Mouse (Mus musculus): ENCODE measurements around the gene Ccdc88b. TPM values are rescaled to one million over a fixed set of nuclear protein-coding genes. Genes with fewer than 3 reads are reported as not detected.

Ccdc88b gene
- polyA plus RNA-seq, 1 experiment = 1.7 TPM

DNA sequence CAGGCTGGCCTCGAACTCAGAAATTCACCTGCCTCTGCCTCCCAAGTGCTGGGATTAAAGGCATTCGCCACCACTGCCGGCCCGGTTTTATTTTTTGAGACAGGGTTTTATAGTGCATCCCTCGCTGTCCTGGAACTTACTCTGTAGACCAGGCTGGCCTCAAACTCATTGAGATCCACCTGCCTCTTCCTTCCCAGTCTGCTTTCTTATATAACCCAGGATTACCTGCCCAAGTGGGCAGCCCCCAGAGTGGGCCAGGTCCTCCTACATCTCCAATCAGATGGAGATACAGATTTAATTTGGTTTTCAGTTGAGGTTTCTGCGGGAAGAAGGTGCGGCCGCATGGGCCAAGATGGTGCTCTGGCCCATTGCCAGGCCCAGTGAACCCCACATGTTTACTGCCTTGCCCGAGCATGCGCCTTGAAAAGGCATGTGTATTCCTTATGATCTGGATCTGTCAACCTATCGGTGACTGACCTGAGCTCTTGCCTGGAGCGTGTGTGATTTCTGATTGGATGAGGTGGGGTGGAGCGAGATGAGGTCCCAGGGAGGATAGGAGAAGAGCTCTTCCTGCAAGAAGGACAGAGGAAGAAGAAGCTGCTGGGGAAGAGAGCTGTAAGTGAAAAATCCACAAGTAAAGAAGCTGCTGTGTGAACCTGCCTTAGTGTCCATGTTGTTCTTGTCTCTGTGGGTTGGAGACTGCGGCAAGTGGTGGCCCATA lies 35.9 kb upstream of the Ccdc88b start:
- H3K27ac ChIP-seq (ENCODE audit: insufficient read depth, low read length) = no peak overlapping the region
- 85% methylated on average over 14 of the region's 14 CpGs for WGBS
- TF ChIP-seq CTCF (IDR thresholded peaks at IDR 0.05; ENCODE audit: borderline replicate concordance, insufficient read depth, low read depth, low read length) = no peak
- no peak for TF ChIP-seq POLR2A (IDR thresholded peaks at IDR 0.05; ENCODE audit: borderline replicate concordance, insufficient read depth, low read length)
- no peaks in the 10 kb centered on the region for H3K27me3 ChIP-seq (ENCODE audit: control insufficient read depth, insufficient read depth, low read length)
- no peaks in the 10 kb centered on the region for H3K4me1 ChIP-seq (ENCODE audit: control insufficient read depth, insufficient read depth, low read length)
- H3K4me3 ChIP-seq (replicated peaks; ENCODE audit: insufficient read depth, low read depth, low read length) = no peak overlapping the region
- DNase-seq = no peak

DNA sequence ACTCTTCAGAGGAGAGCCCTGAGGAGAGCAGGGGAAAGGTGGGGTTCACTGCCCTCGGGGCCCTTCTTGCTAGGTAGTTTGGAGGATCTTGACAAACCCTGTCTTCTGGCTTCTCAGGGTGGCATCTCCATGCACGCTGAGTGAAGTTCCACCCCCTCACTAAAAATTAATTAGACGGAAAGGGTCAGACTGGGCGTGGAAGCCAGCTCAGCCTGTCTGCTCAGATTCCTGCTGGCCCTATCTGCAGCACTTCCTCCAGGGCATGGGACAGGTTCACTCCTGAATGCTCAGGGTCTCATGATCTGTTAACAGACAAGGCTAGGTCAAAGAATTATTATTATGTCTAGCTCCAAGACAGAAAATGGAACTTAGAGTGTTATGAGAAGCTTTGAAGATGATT lies 34.5 kb upstream of the Ccdc88b start:
- no peaks in the 10 kb centered on the region for H3K27me3 ChIP-seq (ENCODE audit: control insufficient read depth, insufficient read depth, low read length)
- H3K4me1 ChIP-seq (ENCODE audit: control insufficient read depth, insufficient read depth, low read length) = no peaks in the 10 kb centered on the region
- H3K27ac ChIP-seq (ENCODE audit: insufficient read depth, low read length) = no peak overlapping the region
- no peak overlapping the region for H3K4me3 ChIP-seq (replicated peaks; ENCODE audit: insufficient read depth, low read depth, low read length)
- no peak for DNase-seq
- no peak for TF ChIP-seq CTCF (IDR thresholded peaks at IDR 0.05; ENCODE audit: borderline replicate concordance, insufficient read depth, low read depth, low read length)
- TF ChIP-seq POLR2A (IDR thresholded peaks at IDR 0.05; ENCODE audit: borderline replicate concordance, insufficient read depth, low read length) = no peak
- 49% methylated on average over 4 of the region's 4 CpGs for WGBS

GRCm38 (mm10) chr19:6877965-6878364 lies 20.0 kb upstream of the Ccdc88b start:
- TF ChIP-seq POLR2A (IDR thresholded peaks at IDR 0.05; ENCODE audit: borderline replicate concordance, insufficient read depth, low read length) = no peak
- no peak for TF ChIP-seq CTCF (IDR thresholded peaks at IDR 0.05; ENCODE audit: borderline replicate concordance, insufficient read depth, low read depth, low read length)
- Histone ChIP-seq H3K4me3 (replicated peaks; ENCODE audit: insufficient read depth, low read depth, low read length) (no peak overlapping the region), H3K27ac (ENCODE audit: insufficient read depth, low read length) (no peak overlapping the region), H3K4me1 (ENCODE audit: control insufficient read depth, insufficient read depth, low read length) (no peaks in the 10 kb centered on the region), H3K27me3 (ENCODE audit: control insufficient read depth, insufficient read depth, low read length) (no peaks in the 10 kb centered on the region)
- DNase-seq = no peak
- 81% methylated on average over 4 of the region's 4 CpGs for WGBS

DNA sequence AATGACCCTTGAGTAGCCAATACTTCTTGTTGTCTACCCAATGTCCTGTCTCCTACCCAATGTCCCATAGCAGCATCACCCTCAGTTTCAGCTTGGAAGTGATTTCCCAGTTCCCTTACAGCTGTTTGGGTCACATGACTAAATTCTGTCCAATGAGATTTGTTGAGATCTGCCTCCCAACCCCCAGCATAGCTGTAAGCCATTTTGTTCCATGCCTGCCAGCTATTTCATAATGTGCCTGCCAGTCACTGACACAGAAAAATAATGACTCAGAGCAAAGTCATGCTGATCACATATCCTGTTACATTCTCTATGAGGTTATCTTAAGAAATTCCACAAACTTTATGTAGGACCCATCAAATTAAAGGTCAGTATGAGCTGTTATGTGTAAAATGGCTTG lies 18.8 kb upstream of the Ccdc88b start:
- TF ChIP-seq CTCF (IDR thresholded peaks at IDR 0.05; ENCODE audit: borderline replicate concordance, insufficient read depth, low read depth, low read length) (no peak), POLR2A (IDR thresholded peaks at IDR 0.05; ENCODE audit: borderline replicate concordance, insufficient read depth, low read length) (no peak)
- H3K27ac ChIP-seq (ENCODE audit: insufficient read depth, low read length) = no peak overlapping the region
- H3K27me3 ChIP-seq (ENCODE audit: control insufficient read depth, insufficient read depth, low read length) = no peaks in the 10 kb centered on the region
- no peak overlapping the region for H3K4me3 ChIP-seq (replicated peaks; ENCODE audit: insufficient read depth, low read depth, low read length)
- no peaks in the 10 kb centered on the region for H3K4me1 ChIP-seq (ENCODE audit: control insufficient read depth, insufficient read depth, low read length)
- no peak for DNase-seq

DNA sequence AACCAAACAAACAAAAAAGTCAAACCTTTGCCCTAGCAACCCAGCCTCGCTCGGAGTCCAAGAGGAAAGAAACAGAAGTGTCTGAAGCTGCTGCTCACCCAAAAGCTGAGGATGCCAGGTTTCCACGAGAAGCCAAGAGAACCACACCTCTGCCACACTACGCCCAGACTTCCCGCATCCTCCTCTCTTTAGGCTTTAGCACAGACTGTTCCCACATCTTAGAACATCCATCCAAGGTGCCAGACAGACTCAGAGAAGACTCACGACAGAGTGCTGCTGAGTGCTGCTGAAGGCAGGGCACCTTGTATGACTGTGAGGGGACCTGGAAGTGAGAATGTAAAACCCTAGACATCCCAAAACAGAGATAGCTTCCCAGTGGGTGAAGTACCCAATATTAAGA lies 17.8 kb upstream of the Ccdc88b start:
- DNase-seq = no peak
- H3K4me1 ChIP-seq (ENCODE audit: control insufficient read depth, insufficient read depth, low read length) = no peaks in the 10 kb centered on the region
- 83% methylated on average over 6 of the region's 6 CpGs for WGBS
- H3K27me3 ChIP-seq (ENCODE audit: control insufficient read depth, insufficient read depth, low read length) = no peaks in the 10 kb centered on the region
- H3K4me3 ChIP-seq (replicated peaks; ENCODE audit: insufficient read depth, low read depth, low read length) = no peak overlapping the region
- H3K27ac ChIP-seq (ENCODE audit: insufficient read depth, low read length) = no peak overlapping the region
- no peak for TF ChIP-seq POLR2A (IDR thresholded peaks at IDR 0.05; ENCODE audit: borderline replicate concordance, insufficient read depth, low read length)
- no peak for TF ChIP-seq CTCF (IDR thresholded peaks at IDR 0.05; ENCODE audit: borderline replicate concordance, insufficient read depth, low read depth, low read length)

DNA sequence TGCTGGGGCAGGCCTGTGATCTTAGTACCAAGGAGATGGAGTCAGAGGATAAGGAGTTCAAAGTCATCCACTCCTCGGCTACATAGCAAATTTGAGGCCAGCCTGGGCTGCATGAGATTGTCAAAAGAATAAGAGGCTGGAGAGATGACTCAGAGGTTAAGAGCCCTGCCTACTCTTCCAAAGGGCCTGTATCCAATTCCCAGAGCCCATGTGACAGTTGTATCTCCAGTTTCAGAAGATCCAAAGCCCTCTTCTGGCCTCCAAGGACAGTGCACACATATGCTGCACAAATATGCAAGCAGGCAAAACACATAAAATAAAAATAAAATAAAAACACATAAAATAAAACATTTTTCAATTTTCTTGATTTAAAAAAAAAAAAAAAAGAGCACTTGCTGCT lies 16.2 kb upstream of the Ccdc88b start:
- Histone ChIP-seq H3K27me3 (ENCODE audit: control insufficient read depth, insufficient read depth, low read length) (no peaks in the 10 kb centered on the region), H3K4me3 (replicated peaks; ENCODE audit: insufficient read depth, low read depth, low read length) (no peak overlapping the region), H3K27ac (ENCODE audit: insufficient read depth, low read length) (no peak overlapping the region), H3K4me1 (ENCODE audit: control insufficient read depth, insufficient read depth, low read length) (no peaks in the 10 kb centered on the region)
- no peak for DNase-seq
- TF ChIP-seq POLR2A (IDR thresholded peaks at IDR 0.05; ENCODE audit: borderline replicate concordance, insufficient read depth, low read length) (no peak), CTCF (IDR thresholded peaks at IDR 0.05; ENCODE audit: borderline replicate concordance, insufficient read depth, low read depth, low read length) (no peak)
- 100% methylated on average over 1 of the region's 1 CpGs for WGBS

DNA sequence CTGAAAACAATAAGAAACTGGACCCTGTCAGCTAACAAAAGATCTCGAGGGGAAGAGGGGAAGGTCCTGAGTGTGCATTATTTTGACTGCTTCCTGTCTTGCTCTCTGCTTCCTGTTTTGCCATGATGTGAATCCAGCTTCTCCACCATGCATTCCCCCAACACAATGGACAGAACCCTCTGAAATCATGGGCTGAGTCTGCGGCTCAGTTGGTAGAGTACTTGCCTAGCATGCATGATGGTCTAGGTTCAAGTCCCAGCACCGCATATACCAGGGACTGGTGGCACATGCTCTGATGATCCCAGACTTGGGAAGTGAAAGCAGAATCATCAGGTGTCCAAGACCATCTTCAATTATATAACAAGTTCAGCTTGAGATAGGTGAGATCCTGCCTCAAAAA lies 14.7 kb upstream of the Ccdc88b start:
- TF ChIP-seq CTCF (IDR thresholded peaks at IDR 0.05; ENCODE audit: borderline replicate concordance, insufficient read depth, low read depth, low read length) (no peak), POLR2A (IDR thresholded peaks at IDR 0.05; ENCODE audit: borderline replicate concordance, insufficient read depth, low read length) (no peak)
- 75% methylated on average over 3 of the region's 3 CpGs for WGBS

GRCm38 (mm10) chr19:6871574-6872271 lies 13.7 kb upstream of the Ccdc88b start:
- Histone ChIP-seq H3K27me3 (ENCODE audit: control insufficient read depth, insufficient read depth, low read length) (no peaks in the 10 kb centered on the region), H3K4me3 (replicated peaks; ENCODE audit: insufficient read depth, low read depth, low read length) (no peak overlapping the region), H3K4me1 (ENCODE audit: control insufficient read depth, insufficient read depth, low read length) (no peaks in the 10 kb centered on the region), H3K27ac (ENCODE audit: insufficient read depth, low read length) (no peak overlapping the region)
- TF ChIP-seq CTCF (IDR thresholded peaks at IDR 0.05; ENCODE audit: borderline replicate concordance, insufficient read depth, low read depth, low read length) = peak; percentile 37; the same call in 1 of the 2 replicates
- TF ChIP-seq POLR2A (IDR thresholded peaks at IDR 0.05; ENCODE audit: borderline replicate concordance, insufficient read depth, low read length) = no peak
- DNase-seq = no peak
- WGBS = 48% methylated on average over 5 of the region's 5 CpGs

More for the DNA sequence above, 14.7 kb upstream of the Ccdc88b start:
- DNase-seq = no peak
- Histone ChIP-seq H3K4me3 (replicated peaks; ENCODE audit: insufficient read depth, low read depth, low read length) (no peak overlapping the region), H3K27ac (ENCODE audit: insufficient read depth, low read length) (no peak overlapping the region), H3K4me1 (ENCODE audit: control insufficient read depth, insufficient read depth, low read length) (no peaks in the 10 kb centered on the region), H3K27me3 (ENCODE audit: control insufficient read depth, insufficient read depth, low read length) (no peaks in the 10 kb centered on the region)
